Mouse (Mus musculus): ENCODE data around the gene Hectd1. TPM values are rescaled to one million over a fixed set of nuclear protein-coding genes. Genes with fewer than 3 reads are reported as not detected.

The Hectd1 gene
- polyA plus RNA-seq, 2 experiments: 35.8 to 44.0 TPM

DNA sequence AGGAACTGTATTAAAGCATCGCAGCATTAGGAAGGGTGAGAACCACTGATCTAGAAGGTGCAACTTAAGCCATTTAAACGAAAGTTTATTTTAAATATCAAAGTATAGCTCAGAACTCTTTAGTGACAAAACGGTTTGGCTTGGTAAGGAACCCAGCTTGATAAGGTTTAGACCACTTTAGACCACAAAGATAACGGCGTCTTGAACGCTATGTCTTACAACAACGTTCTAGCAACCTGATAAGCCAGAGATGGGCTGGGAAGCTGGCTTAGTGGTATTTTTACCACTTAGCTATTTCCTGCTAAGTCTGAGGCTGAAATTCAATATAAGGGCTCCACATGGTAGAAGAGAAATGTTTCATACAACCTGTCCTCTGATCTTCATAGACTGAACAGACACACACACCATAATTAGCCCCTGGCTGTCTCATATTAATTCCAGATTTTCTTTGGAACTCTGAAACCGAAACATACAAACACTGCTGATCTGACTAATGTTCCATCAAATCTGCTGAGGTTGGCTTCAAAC lies 27.5 kb upstream of the Hectd1 start:
- no peak for ATAC-seq (ENCODE audit: low FRiP score, low read depth)
- 79% methylated on average over 8 of the region's 8 CpGs for WGBS

DNA sequence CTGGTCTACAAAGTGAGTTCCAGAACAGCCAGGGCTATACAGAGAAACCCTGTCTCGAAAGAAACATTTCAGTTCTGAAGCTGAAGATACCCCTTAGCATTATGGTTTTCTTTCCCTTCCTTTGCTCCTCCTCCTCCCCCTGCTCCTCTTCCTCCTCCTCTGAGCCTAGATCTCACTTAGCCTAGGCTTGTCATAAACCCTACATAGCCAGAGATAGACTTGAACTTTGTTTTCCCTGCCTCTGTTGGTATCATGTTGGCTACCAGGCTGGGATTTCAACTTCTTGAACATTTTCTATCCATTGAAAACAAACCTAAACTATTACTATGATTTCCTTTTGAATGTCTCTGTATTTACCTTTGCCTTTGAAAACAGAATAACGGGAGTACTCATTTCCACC lies 26.5 kb upstream of the Hectd1 start:
- ATAC-seq (ENCODE audit: low FRiP score, low read depth) (no peak), DNase-seq (ENCODE audit: low spot score) (no peak)
- no peak overlapping the region for H3K9ac ChIP-seq (ENCODE audit: low read depth, low read length, severe bottlenecking)
- H3K27ac ChIP-seq (replicated peaks; ENCODE audit: low read depth, low read length): no peak overlapping the region
- TF ChIP-seq POLR2A (IDR thresholded peaks at IDR 0.05; ENCODE audit: borderline replicate concordance, extremely low read depth, insufficient read depth, insufficient read length): no peak
- H3K4me1 ChIP-seq (ENCODE audit: control insufficient read depth, insufficient read depth, low read length): no peaks in the 10 kb centered on the region
- H3K27me3 ChIP-seq (ENCODE audit: control insufficient read depth, insufficient read depth, low read length): no peaks in the 10 kb centered on the region
- WGBS: 96% methylated on average over 2 of the region's 2 CpGs
- H3K4me2 ChIP-seq (replicated peaks; ENCODE audit: low read depth, low read length, severe bottlenecking): no peak overlapping the region
- H3K4me3 ChIP-seq (replicated peaks; ENCODE audit: low read length): no peak overlapping the region
- H3K36me3 ChIP-seq (ENCODE audit: control insufficient read depth, insufficient read depth, low read length): no peaks in the 10 kb centered on the region
- H3K9me3 ChIP-seq (ENCODE audit: control insufficient read depth, low read length): no peaks in the 10 kb centered on the region

More for the DNA sequence above, 27.5 kb upstream of the Hectd1 start:
- H3K27me3 ChIP-seq (ENCODE audit: control insufficient read depth, insufficient read depth, low read length): no peaks in the 10 kb centered on the region
- H3K4me2 ChIP-seq (replicated peaks; ENCODE audit: low read depth, low read length, severe bottlenecking): no peak overlapping the region
- H3K9me3 ChIP-seq (ENCODE audit: control insufficient read depth, low read length): no peaks in the 10 kb centered on the region
- H3K27ac ChIP-seq (replicated peaks; ENCODE audit: low read depth, low read length): no peak overlapping the region
- no peaks in the 10 kb centered on the region for H3K4me1 ChIP-seq (ENCODE audit: control insufficient read depth, insufficient read depth, low read length)
- no peak for TF ChIP-seq POLR2A (IDR thresholded peaks at IDR 0.05; ENCODE audit: borderline replicate concordance, extremely low read depth, insufficient read depth, insufficient read length)
- H3K9ac ChIP-seq (ENCODE audit: low read depth, low read length, severe bottlenecking): no peak overlapping the region
- DNase-seq (ENCODE audit: low spot score): no peak
- no peak overlapping the region for H3K4me3 ChIP-seq (replicated peaks; ENCODE audit: low read length)
- no peaks in the 10 kb centered on the region for H3K36me3 ChIP-seq (ENCODE audit: control insufficient read depth, insufficient read depth, low read length)

DNA sequence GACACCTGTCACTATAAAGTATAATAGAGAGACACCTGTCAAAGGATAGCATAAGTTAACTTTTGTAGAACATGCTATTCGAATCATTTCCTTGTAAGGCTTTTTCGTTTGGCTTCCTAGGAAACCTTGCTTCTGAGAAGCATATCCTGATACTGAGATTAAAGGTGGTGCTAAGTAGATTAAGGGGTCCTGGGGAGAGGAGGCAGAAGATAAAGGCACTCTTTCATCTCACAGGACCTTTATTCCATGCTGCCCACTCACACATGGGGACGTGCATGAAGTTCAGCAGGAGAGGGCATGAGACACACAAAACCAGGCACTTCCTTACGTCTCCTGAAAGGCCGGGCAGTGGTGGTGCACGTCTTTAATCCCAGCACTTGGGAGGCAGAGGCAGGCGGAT lies 26.1 kb upstream of the Hectd1 start:
- no peaks in the 10 kb centered on the region for H3K27me3 ChIP-seq (ENCODE audit: control insufficient read depth, insufficient read depth, low read length)
- H3K9ac ChIP-seq (ENCODE audit: low read depth, low read length, severe bottlenecking): no peak overlapping the region
- H3K9me3 ChIP-seq (ENCODE audit: control insufficient read depth, low read length): no peaks in the 10 kb centered on the region
- H3K27ac ChIP-seq (replicated peaks; ENCODE audit: low read depth, low read length): no peak overlapping the region
- no peaks in the 10 kb centered on the region for H3K4me1 ChIP-seq (ENCODE audit: control insufficient read depth, insufficient read depth, low read length)
- DNase-seq (ENCODE audit: low spot score): no peak
- no peak overlapping the region for H3K4me2 ChIP-seq (replicated peaks; ENCODE audit: low read depth, low read length, severe bottlenecking)
- TF ChIP-seq POLR2A (IDR thresholded peaks at IDR 0.05; ENCODE audit: borderline replicate concordance, extremely low read depth, insufficient read depth, insufficient read length): no peak
- no peak for ATAC-seq (ENCODE audit: low FRiP score, low read depth)
- H3K36me3 ChIP-seq (ENCODE audit: control insufficient read depth, insufficient read depth, low read length): no peaks in the 10 kb centered on the region
- H3K4me3 ChIP-seq (replicated peaks; ENCODE audit: low read length): no peak overlapping the region
- 83% methylated on average over 7 of the region's 7 CpGs for WGBS

DNA sequence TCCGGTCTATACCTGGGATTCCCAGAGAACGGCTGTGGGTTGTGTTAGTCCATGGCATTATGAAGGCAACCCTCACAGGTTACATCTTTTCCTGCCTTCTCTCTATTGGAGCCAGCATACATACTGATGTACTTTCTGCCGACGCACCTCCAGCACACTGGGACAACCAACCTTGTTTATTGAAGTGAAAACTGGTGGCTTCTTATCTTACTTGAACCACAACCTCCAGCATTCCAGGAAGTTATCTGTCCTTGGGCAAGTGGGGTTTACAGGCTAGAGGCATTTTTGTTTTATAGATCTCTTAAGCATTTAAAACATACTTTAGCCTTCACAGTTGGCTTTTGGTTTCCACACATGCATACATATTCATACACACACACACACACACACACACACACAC lies 22.3 kb upstream of the Hectd1 start:
- no peaks in the 10 kb centered on the region for H3K4me1 ChIP-seq (ENCODE audit: control insufficient read depth, insufficient read depth, low read length)
- no peak overlapping the region for H3K4me2 ChIP-seq (replicated peaks; ENCODE audit: low read depth, low read length, severe bottlenecking)
- DNase-seq (ENCODE audit: low spot score): no peak
- no peaks in the 10 kb centered on the region for H3K36me3 ChIP-seq (ENCODE audit: control insufficient read depth, insufficient read depth, low read length)
- no peaks in the 10 kb centered on the region for H3K27me3 ChIP-seq (ENCODE audit: control insufficient read depth, insufficient read depth, low read length)
- WGBS: 84% methylated on average over 4 of the region's 4 CpGs
- no peak overlapping the region for H3K9ac ChIP-seq (ENCODE audit: low read depth, low read length, severe bottlenecking)
- no peak for TF ChIP-seq POLR2A (IDR thresholded peaks at IDR 0.05; ENCODE audit: borderline replicate concordance, extremely low read depth, insufficient read depth, insufficient read length)
- H3K9me3 ChIP-seq (ENCODE audit: control insufficient read depth, low read length): no peaks in the 10 kb centered on the region
- H3K27ac ChIP-seq (replicated peaks; ENCODE audit: low read depth, low read length): no peak overlapping the region
- ATAC-seq (ENCODE audit: low FRiP score, low read depth): no peak
- no peak overlapping the region for H3K4me3 ChIP-seq (replicated peaks; ENCODE audit: low read length)

DNA sequence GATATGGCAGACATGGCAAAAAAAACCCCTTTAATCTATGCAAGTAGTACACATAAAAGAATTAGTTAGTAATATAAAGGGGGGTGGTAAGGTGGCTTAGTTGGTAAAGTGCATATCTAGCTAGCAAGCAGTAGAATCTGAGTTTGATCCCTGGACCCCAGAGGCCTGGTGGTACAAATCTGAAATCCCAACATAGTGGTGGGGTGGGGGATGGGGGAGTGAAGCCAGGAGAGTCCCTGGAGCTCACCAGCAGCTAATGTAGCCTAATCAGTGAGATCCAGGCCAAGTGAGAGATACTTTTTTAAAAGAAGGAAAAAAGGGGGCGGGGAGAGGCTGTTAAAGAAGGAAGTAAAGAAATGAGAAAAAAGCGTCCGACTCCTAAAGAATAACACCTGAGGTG lies 21.8 kb upstream of the Hectd1 start:
- Histone ChIP-seq H3K4me1 (ENCODE audit: control insufficient read depth, insufficient read depth, low read length) (no peaks in the 10 kb centered on the region), H3K4me2 (replicated peaks; ENCODE audit: low read depth, low read length, severe bottlenecking) (no peak overlapping the region), H3K27me3 (ENCODE audit: control insufficient read depth, insufficient read depth, low read length) (no peaks in the 10 kb centered on the region), H3K9ac (ENCODE audit: low read depth, low read length, severe bottlenecking) (no peak overlapping the region), H3K27ac (replicated peaks; ENCODE audit: low read depth, low read length) (no peak overlapping the region), H3K4me3 (replicated peaks; ENCODE audit: low read length) (no peak overlapping the region), H3K36me3 (ENCODE audit: control insufficient read depth, insufficient read depth, low read length) (no peaks in the 10 kb centered on the region), H3K9me3 (ENCODE audit: control insufficient read depth, low read length) (no peaks in the 10 kb centered on the region)
- no peak for TF ChIP-seq POLR2A (IDR thresholded peaks at IDR 0.05; ENCODE audit: borderline replicate concordance, extremely low read depth, insufficient read depth, insufficient read length)
- DNase-seq (ENCODE audit: low spot score) (no peak), ATAC-seq (ENCODE audit: low FRiP score, low read depth) (no peak)
- 90% methylated on average over 3 of the region's 3 CpGs for WGBS

DNA sequence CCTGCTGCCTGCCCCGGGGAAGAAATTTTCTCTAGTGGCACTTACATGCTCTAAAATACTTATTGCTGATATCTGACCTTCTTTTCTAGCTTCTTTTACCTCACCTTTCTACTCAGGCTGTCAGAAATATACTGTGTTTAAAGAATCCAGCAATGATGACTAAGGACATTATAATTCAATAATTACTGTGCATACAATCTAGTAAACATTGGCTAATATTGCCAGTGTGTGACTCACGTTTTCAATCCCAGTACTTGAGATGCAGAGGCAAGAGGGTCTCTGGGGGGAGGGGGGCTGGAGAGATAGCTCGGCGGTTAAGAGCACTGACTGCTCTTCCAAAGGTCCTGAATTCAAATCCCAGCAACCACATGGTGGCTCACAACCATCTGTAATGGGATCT lies 21.0 kb upstream of the Hectd1 start:
- DNase-seq (ENCODE audit: low spot score): no peak
- no peak for TF ChIP-seq POLR2A (IDR thresholded peaks at IDR 0.05; ENCODE audit: borderline replicate concordance, extremely low read depth, insufficient read depth, insufficient read length)
- Histone ChIP-seq H3K9ac (ENCODE audit: low read depth, low read length, severe bottlenecking) (no peak overlapping the region), H3K4me3 (replicated peaks; ENCODE audit: low read length) (no peak overlapping the region), H3K4me2 (replicated peaks; ENCODE audit: low read depth, low read length, severe bottlenecking) (no peak overlapping the region), H3K4me1 (ENCODE audit: control insufficient read depth, insufficient read depth, low read length) (no peaks in the 10 kb centered on the region), H3K36me3 (ENCODE audit: control insufficient read depth, insufficient read depth, low read length) (no peaks in the 10 kb centered on the region), H3K27ac (replicated peaks; ENCODE audit: low read depth, low read length) (no peak overlapping the region), H3K27me3 (ENCODE audit: control insufficient read depth, insufficient read depth, low read length) (no peaks in the 10 kb centered on the region), H3K9me3 (ENCODE audit: control insufficient read depth, low read length) (no peaks in the 10 kb centered on the region)
- ATAC-seq (ENCODE audit: low FRiP score, low read depth): no peak
- 86% methylated on average over 4 of the region's 4 CpGs for WGBS
